Mouse (Mus musculus) heart, postnatal 4 days (tissue): Measurements from ENCODE around the gene Il1rapl1. TPM values are rescaled to one million over a fixed set of nuclear protein-coding genes. Genes with fewer than 3 reads are reported as not detected.
A peak's percentile ranks its signal among the peaks of the same experiment; 100 is the strongest.

Experiments
- DNase-seq: peaks from one replicate; pipeline ENCODE4 v3.0.0; 2021
- total RNA-seq, 2 experiments: library from RNA; stranded (reverse); gene quantifications; 2 replicates each; pipeline ENCODE4 v1.2.3; 2021

Gene Il1rapl1
- total RNA-seq, 2 experiments from 2014 or later = 0.10 to 0.20 TPM

DNA sequence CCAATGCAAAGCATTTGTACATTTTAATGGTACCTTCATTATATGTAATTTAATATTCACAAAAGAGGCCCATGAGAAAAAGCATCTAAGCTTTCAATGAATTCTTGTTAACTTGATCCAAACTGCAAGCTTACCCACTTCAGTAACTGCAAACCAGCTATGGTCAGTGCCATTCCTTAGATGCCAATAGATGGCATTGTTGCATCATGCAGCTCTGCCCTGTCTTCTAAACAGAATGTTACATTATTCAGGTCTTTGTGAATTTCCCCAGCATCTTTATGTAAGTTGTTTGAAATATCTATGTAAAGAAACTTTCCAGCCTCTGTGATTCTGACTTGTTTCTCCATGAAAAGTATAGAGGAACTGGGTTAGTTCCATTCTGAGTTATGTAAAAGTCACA, 514.5 kb downstream of the Il1rapl1 start:
- no peak for DNase-seq

DNA sequence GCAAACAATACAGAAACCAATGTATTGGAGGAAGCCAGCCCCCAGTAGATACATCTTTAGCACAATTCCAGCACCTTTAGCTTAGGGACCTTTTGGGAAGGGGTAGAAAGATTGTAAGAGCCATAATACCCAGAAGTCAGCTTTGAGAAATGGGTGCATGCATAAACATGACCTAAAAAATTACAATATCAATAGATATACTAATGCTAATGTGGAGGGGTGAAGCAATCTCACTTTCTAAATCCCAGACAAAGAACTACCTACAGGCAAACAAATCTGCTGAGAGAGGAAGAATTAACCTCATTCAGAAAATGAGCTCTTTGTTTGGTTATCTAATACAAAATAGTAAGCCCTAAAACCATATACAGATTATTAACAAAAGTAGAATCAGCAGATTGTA, 607.4 kb downstream of the Il1rapl1 start:
- DNase-seq = no peak

- DNase-seq = no peak
These were observed 612.8 kb downstream of the Il1rapl1 start for GRCm38 (mm10) chrX:87502604-87503003.

GRCm38 (mm10) chrX:87483416-87483815, 632.0 kb downstream of the Il1rapl1 start:
- no peak for DNase-seq

GRCm38 (mm10) chrX:87238191-87238590, 877.3 kb downstream of the Il1rapl1 start:
- DNase-seq = peak; percentile 89

DNA sequence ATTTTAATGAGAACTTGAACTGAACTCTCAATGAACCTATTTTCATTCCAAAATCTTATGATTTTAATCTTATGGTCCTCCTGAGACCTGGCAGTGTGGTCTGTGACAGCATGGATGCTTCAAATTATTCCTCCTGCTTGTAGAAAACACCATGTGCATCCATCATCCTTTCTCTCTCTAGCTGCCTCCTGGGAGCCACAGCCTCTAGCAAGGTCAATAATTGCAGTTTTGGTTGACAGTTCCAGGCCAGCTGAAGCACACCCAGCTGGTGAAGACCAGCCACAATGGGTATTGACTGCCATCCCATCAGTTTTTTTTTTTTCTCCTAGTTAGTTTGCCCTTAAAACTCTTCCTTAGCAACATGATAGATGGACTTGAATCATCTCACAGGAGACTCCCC, 890.2 kb downstream of the Il1rapl1 start:
- no peak for DNase-seq

DNA sequence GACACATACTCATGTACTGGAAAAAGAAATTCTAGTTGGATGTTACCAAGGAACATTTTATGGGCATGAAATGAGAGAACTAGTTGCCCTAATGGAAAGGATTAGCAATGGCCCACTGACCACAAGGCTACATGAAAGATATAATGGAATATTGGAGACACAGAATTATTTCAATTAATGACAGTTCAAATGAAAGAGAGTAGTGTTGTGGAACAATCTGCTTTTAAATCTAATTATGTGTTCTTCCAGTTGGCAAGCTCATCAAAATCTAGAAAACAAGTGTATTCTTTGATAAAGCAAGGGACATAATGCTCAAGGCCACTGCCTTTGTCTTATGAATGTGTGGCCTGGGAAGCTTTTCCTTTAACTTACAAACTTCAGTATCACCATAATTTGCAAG, 1113.1 kb downstream of the Il1rapl1 start:
- DNase-seq = no peak

- DNase-seq = no peak
These were observed 1160.3 kb downstream of the Il1rapl1 start for GRCm38 (mm10) chrX:86955126-86955525.

GRCm38 (mm10) chrX:86954614-86955013, 1160.8 kb downstream of the Il1rapl1 start:
- DNase-seq = no peak

DNA sequence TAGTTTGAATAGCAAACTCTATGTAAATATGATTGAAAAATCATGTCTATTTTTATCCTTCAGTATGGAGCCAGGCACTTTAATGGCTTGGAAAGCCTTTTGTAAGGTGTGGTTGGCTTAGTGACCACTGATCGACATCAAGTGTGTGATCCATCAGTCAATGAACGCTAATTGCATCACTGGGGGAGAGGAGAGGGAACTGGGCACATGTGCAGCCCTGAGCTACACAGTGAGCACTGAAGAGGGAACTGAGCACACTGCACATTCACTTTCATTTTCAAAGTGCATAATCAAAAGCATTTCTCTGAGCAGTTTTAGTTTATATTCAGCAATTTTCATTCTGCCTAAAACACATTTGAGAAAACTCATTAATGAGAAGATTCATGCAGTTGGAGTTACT, 1164.5 kb downstream of the Il1rapl1 start:
- DNase-seq = no peak

GRCm38 (mm10) chrX:86949112-86949511, 1166.3 kb downstream of the Il1rapl1 start:
- no peak for DNase-seq

GRCm38 (mm10) chrX:86854835-86855234, 1260.6 kb downstream of the Il1rapl1 start:
- no peak for DNase-seq

DNA sequence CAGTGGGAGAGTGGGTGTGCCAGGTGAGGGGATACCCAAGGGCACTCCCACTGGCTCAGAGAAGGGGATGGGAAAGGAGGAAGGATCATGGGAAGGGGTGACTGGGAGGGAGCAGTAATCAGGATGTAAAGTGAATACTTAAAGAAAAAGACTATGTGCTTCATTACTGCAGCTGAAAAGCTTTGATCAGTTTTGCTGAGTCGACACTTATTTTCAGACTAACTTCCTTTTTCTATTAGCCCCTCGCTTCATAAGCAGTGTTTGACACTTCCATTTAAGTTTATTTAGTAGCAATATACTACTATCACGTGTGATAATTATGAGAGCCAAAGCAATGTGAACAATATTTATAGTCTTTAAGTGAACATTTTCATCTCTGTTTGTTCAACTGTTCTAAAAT, 1307.2 kb downstream of the Il1rapl1 start:
- DNase-seq = no peak

- DNase-seq = no peak
These were observed 1312.7 kb downstream of the Il1rapl1 start for GRCm38 (mm10) chrX:86802725-86803124.

- DNase-seq = no peak
These were observed 1386.6 kb downstream of the Il1rapl1 start for GRCm38 (mm10) chrX:86728803-86729202.
